Mouse (Mus musculus): ENCODE data around the gene Specc1l.
"Not testable (repeated sequence)": the region's sequence is repeated elsewhere in the genome, so short reads cannot be mapped to it uniquely, and the experiment has no call there.

The Specc1l gene

DNA sequence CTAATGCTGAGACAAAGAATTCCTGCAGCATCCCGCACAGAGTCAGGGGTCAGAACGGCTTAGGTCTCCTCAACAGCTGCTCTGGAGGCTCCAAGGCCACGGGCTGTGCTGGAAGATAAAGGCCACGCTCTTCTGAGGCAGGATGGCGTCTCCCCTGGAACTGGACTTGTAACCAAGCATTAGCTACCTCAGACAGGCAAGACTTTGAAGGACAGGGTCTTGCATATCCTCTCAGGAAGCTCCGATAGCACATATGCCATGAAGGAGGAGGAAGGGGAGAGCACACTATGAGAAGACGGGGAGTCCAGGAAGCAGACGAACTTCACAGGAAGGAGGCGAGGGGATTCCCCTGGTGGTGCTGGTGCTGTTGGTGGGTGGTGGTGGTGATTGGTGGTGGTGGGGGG, 142.0 kb downstream of the Specc1l start:
- DNase-seq (ENCODE audit: low spot score in 2 of 2): not testable (repeated sequence)

DNA sequence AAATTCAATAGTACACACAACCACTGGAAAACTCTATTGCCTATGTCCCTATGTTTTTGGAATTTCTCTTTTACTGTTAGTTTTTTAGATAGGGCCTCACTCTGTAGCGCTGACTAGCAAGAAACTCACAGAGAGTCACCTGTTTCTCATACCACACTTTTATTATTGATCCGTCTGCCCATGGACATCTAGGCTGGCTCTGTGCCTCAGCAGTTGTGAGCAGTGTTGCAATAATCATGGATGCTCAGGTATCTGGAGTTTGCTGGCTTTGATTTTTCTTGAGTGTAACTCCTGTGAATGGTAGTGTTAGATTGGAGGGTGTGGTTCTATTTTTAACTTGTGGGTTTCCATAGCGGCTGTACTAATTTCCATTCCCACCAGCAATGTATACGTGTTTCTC, 143.5 kb downstream of the Specc1l start:
- DNase-seq (ENCODE audit: low spot score in 2 of 2): no peak

Measured in thymus, postnatal 10 days (tissue).